Mouse (Mus musculus) C2C12 (cell line): ENCODE data around the gene Apcs. TPM values are rescaled to one million over a fixed set of nuclear protein-coding genes. Genes with fewer than 3 reads are reported as not detected.

Source experiments
- H3K27me3 ChIP-seq: one replicate; pipeline ENCODE4 v1.6.1; 2011; ENCODE audit not compliant: control insufficient read depth, insufficient read depth, insufficient read length
- H3K36me3 ChIP-seq: one replicate; pipeline ENCODE4 v1.6.1; 2011; ENCODE audit not compliant: control insufficient read depth, insufficient read depth
- H3K4me3 ChIP-seq: one replicate; pipeline ENCODE4 v1.5.1; 2011; ENCODE audit warnings: mild to moderate bottlenecking, control low read depth; ENCODE audit not compliant: poor library complexity, insufficient read depth, severe bottlenecking
- H3K79me2 ChIP-seq: one replicate; pipeline ENCODE4 v1.6.1; 2011; ENCODE audit not compliant: control insufficient read depth, insufficient read depth
- H3K79me3 ChIP-seq: one replicate; pipeline ENCODE4 v1.6.1; 2011; ENCODE audit warnings: low read depth, control low read depth
- H3ac ChIP-seq: one replicate; pipeline ENCODE3; 2011; ENCODE audit warnings: low read depth; ENCODE audit not compliant: control insufficient read depth, insufficient read length
- CEBPB ChIP-seq: IDR thresholded peaks from one replicate; pipeline ENCODE4 v1.6.1; 2011; ENCODE audit warnings: low read depth, mild to moderate bottlenecking, control low read depth, moderate library complexity
- CTCF ChIP-seq: IDR thresholded peaks from one replicate; pipeline ENCODE4 v1.5.1; 2011; ENCODE audit not compliant: control insufficient read depth, insufficient read depth, insufficient read length
- FOSL1 ChIP-seq: IDR thresholded peaks from one replicate; pipeline ENCODE4 v1.8.0; 2011; ENCODE audit warnings: mild to moderate bottlenecking, low read length; ENCODE audit not compliant: poor library complexity, insufficient read depth, severe bottlenecking
- MAX ChIP-seq: IDR thresholded peaks from one replicate; pipeline ENCODE4 v1.6.1; 2011; ENCODE audit warnings: mild to moderate bottlenecking, control low read depth
- MYOD1 ChIP-seq: IDR thresholded peaks from one replicate; pipeline ENCODE4 v1.6.1; 2011; ENCODE audit warnings: low read depth; ENCODE audit not compliant: control insufficient read depth, insufficient read length
- MYOG ChIP-seq: IDR thresholded peaks from one replicate; pipeline ENCODE4 v1.6.1; 2011; ENCODE audit not compliant: control insufficient read depth, insufficient read length; ENCODE audit errors: extremely low read depth
- USF1 ChIP-seq: IDR thresholded peaks from one replicate; pipeline ENCODE4 v1.6.1; 2011; ENCODE audit warnings: low read depth, mild to moderate bottlenecking, control low read depth, moderate library complexity
- polyA plus RNA-seq: library from polyadenylated mRNA; unstranded; fragments of >200 nt; fragmentation: generic; extraction: Trizol; gene quantifications from one replicate; pipeline ENCODE4 v1.2.1, GENCODE M21; 2012; ENCODE audit warnings: missing spikeins

Apcs gene
- polyA plus RNA-seq, 1 experiment = not detected

- Histone ChIP-seq H3K36me3 (no peaks in the 10 kb centered on the region), H3K79me2 (no peaks in the 10 kb centered on the region), H3ac (no peak overlapping the region), H3K79me3 (no peaks in the 10 kb centered on the region), H3K4me3 (no peak overlapping the region), H3K27me3 (no peaks in the 10 kb centered on the region)
- no peak for TF ChIP-seq CTCF
- no peak for TF ChIP-seq MYOD1
- TF ChIP-seq FOSL1 = no peak
These were observed 18.2 kb downstream of the Apcs start for GRCm38 (mm10) chr1:172876675-172877074.

- Histone ChIP-seq H3K79me3 (no peaks in the 10 kb centered on the region), H3K27me3 (no peaks in the 10 kb centered on the region), H3K36me3 (no peaks in the 10 kb centered on the region), H3ac (no peak overlapping the region), H3K4me3 (no peak overlapping the region), H3K79me2 (no peaks in the 10 kb centered on the region)
- TF ChIP-seq FOSL1 (no peak), CEBPB (no peak), CTCF (no peak), USF1 (no peak), MAX (no peak), MYOD1 (no peak), MYOG (no peak)
These were observed 19.6 kb downstream of the Apcs start for GRCm38 (mm10) chr1:172875265-172875664.

DNA sequence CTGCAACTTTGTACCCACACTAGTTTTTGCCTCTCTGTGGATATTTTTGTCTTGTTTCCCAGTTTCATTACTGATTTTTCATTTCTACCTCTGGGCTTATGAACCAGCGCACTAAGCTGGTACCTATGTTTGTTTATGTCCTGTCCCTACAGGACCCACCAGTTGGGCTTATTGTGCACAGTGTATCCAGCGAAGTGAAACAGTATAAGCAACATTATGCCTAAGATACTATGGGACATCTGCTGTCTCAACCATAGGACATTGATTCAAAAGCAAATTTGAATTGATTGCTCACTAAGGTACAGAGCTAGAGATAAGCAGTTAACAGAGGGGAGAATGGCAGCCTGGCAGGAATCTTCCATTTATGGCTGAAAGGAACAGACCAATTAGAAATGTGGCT lies 46.7 kb downstream of the Apcs start:
- Histone ChIP-seq H3K79me3 (no peaks in the 10 kb centered on the region), H3K4me3 (no peak overlapping the region), H3K27me3 (no peaks in the 10 kb centered on the region), H3K79me2 (no peaks in the 10 kb centered on the region), H3ac (no peak overlapping the region), H3K36me3 (no peaks in the 10 kb centered on the region)
- TF ChIP-seq USF1 (no peak), MYOD1 (no peak), MAX (no peak), CEBPB (no peak), CTCF (no peak), MYOG (no peak), FOSL1 (no peak)

- Histone ChIP-seq H3K4me3 (no peak overlapping the region), H3K79me3 (no peaks in the 10 kb centered on the region), H3ac (no peak overlapping the region), H3K79me2 (no peaks in the 10 kb centered on the region), H3K27me3 (no peaks in the 10 kb centered on the region), H3K36me3 (no peaks in the 10 kb centered on the region)
- TF ChIP-seq CEBPB = no peak
These were observed 47.6 kb downstream of the Apcs start for GRCm38 (mm10) chr1:172847044-172847761.

Other genes starting within 250 kb of the Apcs start
- gene Crp, start 197.0 kb downstream of the Apcs start, polyA plus RNA-seq = not detected
- gene Olfr16, start 55.4 kb upstream of the Apcs start, polyA plus RNA-seq = not detected
- gene Olfr1408, start 242.3 kb upstream of the Apcs start, polyA plus RNA-seq = not detected